ENCODE assay signal across 31 mouse cellular contexts in genomic region chr2:84948721-84949120, GRCm38 (mm10). TPM values are rescaled to one million over a fixed set of nuclear protein-coding genes. Genes with fewer than 3 reads are reported as not detected.
"Had no signal": no experiment of that assay in that cellular context is flagged by ENCODE, and none has a peak within 500 bp of the region (broad histone marks: within the 10 kb centered on the region; RNA-seq: fewer than 3 reads in every experiment).

No protein-coding gene starts in this region.

- H3K4me1 ChIP-seq: heart, embryonic 10.5 days; heart, embryonic 13.5 days; heart, embryonic 15.5 days; hindbrain, embryonic 13.5 days; hindbrain, embryonic 15.5 days; kidney, embryonic 15.5 days; limb, embryonic 13.5 days; limb, embryonic 15.5 days had no signal

- H3K27me3 ChIP-seq: heart, embryonic 13.5 days; heart, embryonic 15.5 days; hindbrain, embryonic 13.5 days; hindbrain, embryonic 15.5 days; kidney, embryonic 15.5 days; limb, embryonic 13.5 days; limb, embryonic 15.5 days had no signal

- DNase-seq: gastrocnemius, postnatal 14 days; gastrocnemius, postnatal 36 days; heart, postnatal 14 days; heart, postnatal 36 days; kidney, adult 11 months; kidney, adult 2 months; kidney, adult 9 months; kidney, postnatal 14 days; kidney, postnatal 36 days; layer of hippocampus, adult 9-11 months; layer of hippocampus, postnatal 36 days; left cerebral cortex, postnatal 4 days had no signal

- H3K4me2 ChIP-seq: heart, embryonic 13.5 days; heart, embryonic 15.5 days; hindbrain, embryonic 13.5 days; hindbrain, embryonic 15.5 days; kidney, embryonic 15.5 days; limb, embryonic 13.5 days; limb, embryonic 15.5 days had no signal

- H3K36me3 ChIP-seq: hindbrain, embryonic 13.5 days; hindbrain, embryonic 15.5 days had no signal

- H3K27ac ChIP-seq: heart, embryonic 10.5 days; heart, embryonic 13.5 days; heart, embryonic 15.5 days; hindbrain, embryonic 13.5 days; hindbrain, embryonic 15.5 days; hindbrain, postnatal 0 days; kidney, embryonic 15.5 days; kidney, postnatal 0 days; limb, embryonic 13.5 days; limb, embryonic 15.5 days; liver, embryonic 14.5 days had no signal

- ATAC-seq: hindbrain, postnatal 0 days; intestine, embryonic 16.5 days had no signal

- H3K4me3 ChIP-seq: heart, embryonic 10.5 days; heart, embryonic 13.5 days; heart, embryonic 15.5 days; hindbrain, embryonic 13.5 days; hindbrain, embryonic 15.5 days; kidney, embryonic 15.5 days; limb, embryonic 13.5 days; limb, embryonic 15.5 days had no signal

- H3K9ac ChIP-seq: heart, embryonic 13.5 days; heart, embryonic 15.5 days; hindbrain, embryonic 13.5 days; hindbrain, embryonic 15.5 days; kidney, embryonic 15.5 days; limb, embryonic 13.5 days; limb, embryonic 15.5 days; liver, embryonic 14.5 days had no signal

- H3K9me3 ChIP-seq: heart, embryonic 10.5 days; heart, embryonic 13.5 days; heart, embryonic 15.5 days; hindbrain, embryonic 13.5 days; hindbrain, embryonic 15.5 days; kidney, embryonic 15.5 days; limb, embryonic 13.5 days; limb, embryonic 15.5 days had no signal

RNA-seq across cellular contexts. Expression of gene Prg2, which starts 31.5 kb away (rescaled TPM):
- polyA plus RNA-seq: heart, postnatal 0 days; hindbrain, embryonic 11.5 days; hindbrain, postnatal 0 days; intestine, embryonic 14.5 days; kidney, postnatal 0 days had no signal

RNA-seq across cellular contexts. Expression of gene Prg3, which starts 39.3 kb away (rescaled TPM):
- polyA plus RNA-seq: gonadal fat pad, adult 2 months; heart, embryonic 15.5 days; heart, postnatal 0 days; hindbrain, embryonic 11.5 days; hindbrain, embryonic 13.5 days; hindbrain, embryonic 15.5 days; hindbrain, postnatal 0 days; intestine, embryonic 14.5 days; intestine, embryonic 16.5 days; kidney, embryonic 15.5 days; kidney, postnatal 0 days; large intestine, adult 2 months; limb, embryonic 11.5 days; limb, embryonic 13.5 days; limb, embryonic 15.5 days; liver, adult 2 months had no signal
